Mouse (Mus musculus): ENCODE measurements around the gene Sult4a1.

DNA sequence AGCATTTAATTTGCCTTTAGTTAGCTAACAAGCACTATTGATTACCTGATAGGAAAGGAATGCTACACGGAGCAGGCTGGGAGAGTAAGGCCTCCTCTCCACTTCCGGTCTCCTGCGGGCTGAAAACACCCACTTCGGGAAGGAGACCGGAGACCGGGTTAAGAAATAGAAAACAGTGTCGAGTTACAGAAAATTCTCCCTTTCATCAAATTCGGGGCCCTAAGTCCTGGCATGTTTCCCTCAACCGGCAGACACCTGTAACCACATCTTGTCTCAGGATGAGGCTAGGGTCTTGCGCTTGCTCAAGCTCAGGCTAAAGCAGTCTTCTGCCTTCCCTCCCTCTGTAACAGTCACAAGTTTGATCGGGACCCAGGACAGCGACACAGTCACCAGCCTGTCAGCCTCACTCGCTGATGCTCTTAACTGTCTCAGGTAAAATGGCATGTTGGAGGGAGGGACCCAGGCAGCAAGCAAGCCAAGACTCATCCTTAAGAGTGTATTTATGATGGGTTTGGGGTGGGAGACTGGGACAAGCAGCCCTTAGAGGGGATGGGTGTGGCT lies 35.4 kb downstream of the Sult4a1 start:
- TF ChIP-seq GATA1 (IDR thresholded peaks at IDR 0.05; ENCODE audit: borderline replicate concordance, low read length) (no peak), FLI1 (IDR thresholded peaks at IDR 0.05; ENCODE audit: low read length) (no peak)
